ENCODE assay signal across 9 mouse cellular contexts in the genomic region with DNA sequence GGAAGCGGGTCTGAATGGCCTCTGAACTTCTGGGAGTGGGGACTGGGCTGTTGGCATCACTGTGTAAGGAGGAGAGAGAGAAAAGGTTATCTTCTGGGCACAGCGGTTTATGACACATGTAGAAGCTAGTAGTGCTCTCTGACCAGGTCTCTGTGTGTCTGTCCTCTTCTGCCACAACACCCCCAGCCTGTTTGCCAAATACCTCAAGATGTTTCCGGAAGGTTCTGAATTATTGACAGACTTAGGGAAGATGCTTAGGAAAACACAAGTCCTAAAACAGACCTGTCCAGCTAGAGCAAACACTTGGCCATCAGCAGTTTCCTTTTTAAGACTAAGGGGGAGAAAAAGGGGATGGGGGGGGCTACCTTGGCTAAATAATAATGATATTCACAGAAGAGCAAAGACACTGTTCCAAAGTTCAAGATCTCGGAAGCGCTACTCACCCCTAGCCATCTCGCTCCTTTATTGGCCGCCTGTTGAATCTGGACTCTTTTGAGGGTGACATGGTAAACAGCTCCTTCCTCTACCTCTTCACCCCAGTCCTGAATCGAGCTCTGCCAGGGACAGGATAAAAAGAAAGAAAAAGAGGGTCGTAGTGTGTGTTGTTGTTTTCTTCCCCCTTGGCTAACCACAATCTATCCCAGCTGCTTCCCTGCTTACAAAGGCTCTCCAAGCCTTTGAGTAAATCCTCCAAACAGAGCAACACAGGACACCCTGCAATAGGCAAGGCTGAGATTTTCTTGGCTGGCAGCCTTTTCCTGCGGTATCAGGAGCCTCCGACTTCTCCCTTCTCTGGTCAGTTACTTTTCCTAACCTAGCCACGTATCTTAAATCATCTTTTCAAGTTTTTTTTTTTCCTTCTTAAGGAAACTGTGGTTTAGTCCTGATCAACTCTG.
DNase-seq lines count a peak whose midpoint lies in the region; ATAC-seq and TF ChIP-seq lines count a peak whose summit lies in the region.
"Had no signal": no experiment of that assay in that cellular context is flagged by ENCODE, and none has a peak within 500 bp of the region (broad histone marks: within the 10 kb centered on the region; RNA-seq: fewer than 3 reads in every experiment).

No protein-coding gene starts in this region.

- peak overlapping the region; percentile 60 for H3K9ac ChIP-seq in liver, adult 2 months (ENCODE audit: low read depth, low read length)
- H3K9ac ChIP-seq in intestine, embryonic 16.5 days (ENCODE audit: low read depth, low read length), result peak overlapping the region; percentile 52
- 0 out of 2 replicates have a peak overlapping the region, but pooled peaks have one; percentile 8 for H3K9ac ChIP-seq in stomach, embryonic 15.5 days

- H3K36me3 ChIP-seq in liver, adult 2 months (ENCODE audit: control insufficient read depth, insufficient read depth, low read length), result peaks cover 3% of the 10 kb centered on the region; the same call in 1 of the 2 replicates
- H3K36me3 ChIP-seq in intestine, embryonic 16.5 days (ENCODE audit: control insufficient read depth, insufficient read depth, low read length), result no peaks in the 10 kb centered on the region
- H3K36me3 ChIP-seq in stomach, embryonic 15.5 days, result no peaks in the 10 kb centered on the region
- H3K36me3 ChIP-seq: G1E had no signal

- H3K27ac ChIP-seq in liver, adult 2 months (replicated peaks; ENCODE audit: insufficient read depth, low read depth, low read length), result peak overlapping the region; percentile 80
- peak overlapping the region; percentile 25 for H3K27ac ChIP-seq in intestine, embryonic 16.5 days (ENCODE audit: low read length)
- H3K27ac ChIP-seq in stomach, embryonic 15.5 days, result peak overlapping the region; percentile 86

- DNase-seq in liver, adult 2 months (ENCODE audit: extremely low read depth, low read depth, low spot score), result no peak
- DNase-seq in liver, result no peak
- DNase-seq in gastrocnemius, postnatal 25 days, result peak; percentile 40
- peak; percentile 42 to 46 for DNase-seq in lung, adult 18-20 months
- DNase-seq in ovary, postnatal 36 days (ENCODE audit: low spot score), result no peak

- H3K4me1 ChIP-seq in liver, adult 2 months (ENCODE audit: control insufficient read depth, insufficient read depth, low read length), result 0 out of 2 replicates have a peak, but pooled peaks cover 2% of the 10 kb centered on the region
- peaks cover 37% of the 10 kb centered on the region for H3K4me1 ChIP-seq in intestine, embryonic 16.5 days (ENCODE audit: control insufficient read depth, insufficient read depth, low read length)
- H3K4me1 ChIP-seq in stomach, embryonic 15.5 days, result peaks cover 14% of the 10 kb centered on the region; the same call in 1 of the 2 replicates

- H3K4me2 ChIP-seq in intestine, embryonic 16.5 days (ENCODE audit: low read depth, low read length), result peak overlapping the region; percentile 79
- H3K4me2 ChIP-seq in stomach, embryonic 15.5 days, result peak overlapping the region; percentile 57

- no peak for ATAC-seq in intestine, embryonic 16.5 days
- no peak for ATAC-seq in stomach, embryonic 15.5 days (ENCODE audit: insufficient read depth, low FRiP score, low read depth)
- no peak for ATAC-seq in cerebellum, adult (ENCODE audit: insufficient number of reproducible peaks, low FRiP score, low TSS enrichment)

- H3K4me3 ChIP-seq in liver, adult 2 months (ENCODE audit: insufficient read depth, low read depth, low read length), result peak overlapping the region; percentile 73
- H3K4me3 ChIP-seq in intestine, embryonic 16.5 days (ENCODE audit: low read length), result peak overlapping the region; percentile 73
- peak overlapping the region; percentile 59 for H3K4me3 ChIP-seq in stomach, embryonic 15.5 days (replicated peaks)

- TF ChIP-seq POLR2A in liver, adult 2 months (IDR thresholded peaks at IDR 0.05; ENCODE audit: extremely low read depth, insufficient read depth, low read length), result no peak

- peaks cover 2% of the 10 kb centered on the region; the same call in 1 of the 2 replicates for H3K27me3 ChIP-seq in liver, adult 2 months (ENCODE audit: control insufficient read depth, insufficient read depth, low read length)
- no peaks in the 10 kb centered on the region for H3K27me3 ChIP-seq in intestine, embryonic 16.5 days (replicated peaks; ENCODE audit: control insufficient read depth, insufficient read depth, low read length)
- no peaks in the 10 kb centered on the region for H3K27me3 ChIP-seq in stomach, embryonic 15.5 days (replicated peaks)

- no peaks in the 10 kb centered on the region; the same call in 1 of the 2 replicates for H3K79me2 ChIP-seq in liver, adult 2 months (ENCODE audit: control insufficient read depth, insufficient read depth, low read length)

- WGBS in liver, adult 2 months, result 51% methylated on average over 12 of the region's 12 CpGs
- 36% methylated on average over 12 of the region's 12 CpGs for WGBS in intestine, embryonic 16.5 days
- WGBS in stomach, embryonic 15.5 days, result 38% methylated on average over 12 of the region's 12 CpGs

- peaks cover 3% of the 10 kb centered on the region; the same call in 1 of the 2 replicates for H3K9me3 ChIP-seq in intestine, embryonic 16.5 days (ENCODE audit: control insufficient read depth, low read length)
- no peaks in the 10 kb centered on the region for H3K9me3 ChIP-seq in stomach, embryonic 15.5 days

- no peak for TF ChIP-seq CTCF in liver, adult 2 months (IDR thresholded peaks at IDR 0.05; ENCODE audit: low read depth, low read length)

Comparison
In these comparisons a context has a peak if more than half of its experiments do, and no peak if none do; other contexts are left out.
1. DNase-seq: peak in gastrocnemius, postnatal 25 days (single experiment) and lung, adult 18-20 months (2 of 2); none in liver, adult 2 months (single experiment), liver (single experiment) and ovary, postnatal 36 days (single experiment).
2. H3K27ac ChIP-seq: peak in every context shown above with its lines; median percentile 86 in stomach, embryonic 15.5 days; 80 in liver, adult 2 months; 25 in intestine, embryonic 16.5 days.
3. H3K9ac ChIP-seq: peak in every context shown above with its lines; median percentile 60 in liver, adult 2 months; 52 in intestine, embryonic 16.5 days; 8 in stomach, embryonic 15.5 days.
4. Peak in every context shown above with its lines, with median percentiles within 50 percentile points of each other: H3K4me3 ChIP-seq.